Mouse (Mus musculus) 416B (cell line): ENCODE measurements at regions not wholly inside any gene's neighbourhood (a gene's known extent, or its start where the extent isn't known, plus 50 kb on each side); places are given as distances from the start of the nearest gene placed in this dataset.

Source experiments
- DNase-seq: peaks from one replicate; pipeline ENCODE4 v3.0.0; 2011; ENCODE audit warnings: low read depth

GRCm38 (mm10) chr8:11145251-11145650 is 137.0 kb upstream of the Irs2 start:
- no peak for DNase-seq

DNA sequence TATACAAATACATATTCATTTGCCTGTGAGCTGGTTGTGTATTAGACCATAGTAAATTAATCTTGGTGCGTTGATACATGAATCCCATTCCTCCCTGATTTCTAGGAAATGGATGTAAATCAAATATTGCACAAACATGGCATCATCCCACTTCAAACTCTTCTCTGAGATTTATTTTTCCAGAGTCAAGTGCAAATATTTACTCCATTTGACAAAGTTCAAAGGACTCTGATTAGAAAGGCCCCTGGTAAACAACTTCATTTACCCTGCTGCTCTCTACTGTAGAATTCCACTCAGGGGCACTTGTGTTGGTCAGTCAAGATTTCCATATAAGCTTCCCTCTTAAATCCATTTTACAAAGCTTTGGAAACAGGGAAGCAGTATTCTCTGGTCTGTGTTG is 132.3 kb upstream of the Irs2 start:
- no peak for DNase-seq

- DNase-seq = no peak
Observed at GRCm38 (mm10) chr8:11139294-11139693, 131.0 kb upstream of the Irs2 start.

GRCm38 (mm10) chr8:11138302-11139020 is 130.2 kb upstream of the Irs2 start:
- no peak for DNase-seq

- DNase-seq = peak; percentile 9
Observed at GRCm38 (mm10) chr8:11136566-11136965, 128.3 kb upstream of the Irs2 start.

DNA sequence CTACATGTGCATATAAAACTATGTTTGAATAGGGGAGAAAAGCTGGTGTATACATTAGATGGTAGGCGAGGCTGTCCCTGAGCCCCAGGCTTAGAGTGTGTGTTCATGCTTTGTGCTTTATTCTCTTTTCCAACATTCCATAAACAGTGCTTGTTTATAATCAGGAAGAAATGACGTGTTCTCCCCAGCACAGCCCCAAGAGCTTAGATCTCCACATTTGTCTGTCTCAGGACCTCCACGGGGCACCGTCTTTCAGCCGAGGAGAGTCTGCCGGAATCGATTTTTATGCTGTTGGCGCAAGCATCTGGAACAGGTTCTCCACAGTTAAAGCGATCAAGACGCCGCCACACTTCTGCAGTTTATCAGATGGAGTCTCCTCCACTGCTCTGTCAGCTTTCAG is 126.9 kb upstream of the Irs2 start:
- no peak for DNase-seq

DNA sequence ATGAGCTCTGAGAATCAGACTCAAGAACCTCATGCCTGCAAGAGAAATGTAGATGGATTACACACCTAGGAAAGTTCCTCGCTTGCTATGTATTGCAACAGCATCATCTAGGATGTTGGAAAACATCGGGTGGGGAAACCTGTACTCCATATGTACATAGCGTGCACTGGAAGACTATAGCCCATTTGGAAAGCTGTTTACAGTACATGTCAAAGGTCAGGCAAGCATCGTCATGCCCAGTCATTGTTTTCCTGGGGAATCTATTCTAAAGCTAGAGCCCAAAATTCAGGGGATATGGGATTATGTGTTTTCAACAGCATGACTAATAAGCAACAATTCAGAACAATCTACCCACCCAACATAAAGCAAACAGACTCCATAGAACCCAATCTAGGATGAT is 126.3 kb upstream of the Irs2 start:
- DNase-seq = no peak

GRCm38 (mm10) chr8:11119030-11119634 is 110.9 kb upstream of the Irs2 start:
- no peak for DNase-seq

DNA sequence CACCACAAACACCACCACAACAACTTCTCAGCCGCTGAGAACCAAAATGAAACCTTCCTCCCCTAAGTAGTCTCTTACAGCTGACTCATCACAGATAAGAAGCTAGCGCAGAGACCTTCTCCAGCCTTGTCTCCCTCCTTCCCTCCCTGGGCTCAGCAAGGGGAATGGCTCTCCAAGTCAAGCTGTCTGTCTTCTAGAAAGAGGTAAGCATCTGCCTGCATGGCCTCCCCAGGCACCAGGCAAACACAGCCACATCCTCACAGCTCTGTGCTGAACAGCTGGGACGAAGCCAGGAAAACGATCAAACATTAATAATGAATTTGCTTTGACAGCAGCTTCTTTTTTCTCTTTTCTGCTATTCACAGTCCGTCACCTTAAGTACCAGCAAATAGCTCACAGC is 108.3 kb upstream of the Irs2 start:
- DNase-seq = peak; percentile 41

DNA sequence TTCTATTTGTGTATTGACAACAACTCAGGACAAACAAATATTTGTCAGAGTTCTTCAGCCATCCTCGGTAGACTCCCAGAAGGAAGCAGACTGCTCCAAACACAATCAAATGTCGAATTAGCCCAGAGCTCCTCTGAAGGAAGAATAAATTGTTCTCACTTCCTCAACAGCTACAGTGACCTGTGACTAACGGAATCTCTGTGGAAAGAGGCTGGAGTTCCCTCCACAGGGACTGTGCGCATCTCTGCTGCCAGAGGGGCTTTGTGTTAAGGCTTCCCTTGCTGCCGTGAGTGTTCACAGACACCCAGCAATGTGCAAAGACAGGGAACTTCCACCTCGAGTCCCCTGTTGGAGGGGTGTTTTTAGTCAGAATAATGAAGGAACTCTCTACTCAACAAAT is 107.0 kb upstream of the Irs2 start:
- no peak for DNase-seq

DNA sequence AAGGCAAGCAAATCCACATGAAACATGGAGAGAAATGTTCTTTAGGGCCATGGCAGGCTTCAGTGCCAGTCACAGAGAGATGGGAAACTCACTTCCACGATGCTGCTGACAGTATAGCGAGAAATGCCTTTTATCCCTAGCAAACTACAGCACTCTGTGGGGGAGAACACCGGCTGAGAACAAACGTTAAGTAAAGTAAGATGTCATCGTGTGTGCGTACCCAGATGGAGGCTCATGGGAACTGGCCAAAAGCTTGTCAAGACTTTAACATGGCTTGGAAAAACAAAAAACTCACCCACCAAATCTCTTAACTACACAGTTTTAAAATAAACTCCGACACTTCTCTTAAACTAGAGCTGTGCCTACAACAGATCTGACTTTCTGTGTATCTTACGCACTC is 106.3 kb upstream of the Irs2 start:
- no peak for DNase-seq

- DNase-seq = peak; percentile 35
Observed at GRCm38 (mm10) chr8:11112908-11113532, 104.8 kb upstream of the Irs2 start.

DNA sequence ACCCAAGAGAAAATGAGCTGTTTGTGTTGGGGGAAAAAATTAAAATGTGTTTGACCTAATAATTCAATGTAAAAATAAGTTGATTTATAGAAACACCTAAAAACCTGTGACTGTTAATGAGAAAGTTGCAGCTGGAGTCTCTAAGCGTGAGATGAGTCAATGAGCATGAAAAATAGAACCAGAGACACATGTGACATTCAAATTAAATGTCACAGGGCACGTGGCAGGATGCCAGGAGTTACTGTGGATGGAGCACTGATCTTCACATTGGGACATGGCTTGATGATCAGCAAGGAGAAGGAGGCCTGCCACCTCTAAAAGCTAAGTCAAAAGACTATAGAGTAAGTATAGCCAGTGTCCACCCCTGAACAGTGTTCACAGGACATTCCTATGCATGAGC is 103.7 kb upstream of the Irs2 start:
- DNase-seq = no peak

- no peak for DNase-seq
Observed at GRCm38 (mm10) chr8:11107435-11107834, 99.2 kb upstream of the Irs2 start.

GRCm38 (mm10) chr8:11107021-11107420 is 98.8 kb upstream of the Irs2 start:
- no peak for DNase-seq

DNA sequence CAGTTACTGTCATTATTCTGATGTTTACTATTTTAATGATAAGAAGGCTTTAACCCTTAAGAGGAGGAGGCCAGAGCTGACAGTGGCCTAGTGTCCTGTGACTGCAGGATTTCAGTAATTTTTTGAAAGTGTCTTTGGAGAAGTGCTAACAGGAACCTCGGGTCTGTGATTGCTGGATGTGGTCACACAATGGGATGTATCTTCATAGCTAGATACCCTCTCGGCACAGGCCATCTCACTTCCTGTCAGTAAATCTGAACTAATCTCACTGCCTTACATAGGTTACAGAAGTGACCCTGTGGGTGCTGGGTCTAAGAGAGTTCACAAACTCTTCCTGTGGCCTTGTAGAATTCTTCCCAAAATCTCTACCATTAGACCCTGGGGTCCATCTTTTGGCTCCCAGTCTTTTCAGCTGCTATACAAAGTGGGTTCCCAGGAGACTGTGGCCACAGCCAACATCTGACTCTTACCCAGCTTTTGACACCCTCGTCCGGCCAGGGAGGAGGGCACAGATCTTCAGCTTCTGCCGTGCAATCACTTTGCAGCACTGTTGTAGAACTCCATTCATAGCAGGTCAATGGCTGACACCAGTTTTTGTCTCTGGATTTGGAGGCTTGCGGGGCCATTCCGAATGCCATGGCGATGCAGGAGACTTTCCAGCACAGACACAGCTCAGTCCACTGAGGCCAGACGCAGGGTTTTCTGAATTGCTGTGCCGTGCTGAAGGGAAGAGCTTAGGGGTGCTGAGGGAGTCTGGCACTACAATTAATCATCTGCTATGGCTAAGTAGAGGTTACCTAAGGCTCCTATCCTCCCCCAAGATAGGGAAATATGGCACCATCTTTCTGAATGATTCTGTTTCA is 95.7 kb upstream of the Irs2 start:
- no peak for DNase-seq

- DNase-seq = no peak
Observed at GRCm38 (mm10) chr8:11100310-11100709, 92.1 kb upstream of the Irs2 start.

DNA sequence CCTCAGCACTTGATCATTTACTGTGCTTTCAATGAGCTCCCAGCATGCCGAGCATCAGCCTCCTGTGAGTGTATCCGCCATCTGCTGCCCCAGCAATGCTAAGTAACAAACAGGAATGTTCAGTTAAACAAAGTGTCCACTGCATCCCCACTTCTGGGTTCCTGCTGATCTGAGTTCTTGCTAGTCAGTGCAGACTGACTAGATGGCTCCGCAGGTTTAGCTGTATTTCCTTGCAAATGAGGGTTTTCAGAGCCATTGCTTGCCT is 91.3 kb upstream of the Irs2 start:
- no peak for DNase-seq

- no peak for DNase-seq
Observed at GRCm38 (mm10) chr8:11098790-11099590, 90.7 kb upstream of the Irs2 start.

- DNase-seq = no peak
Observed at GRCm38 (mm10) chr8:11098228-11098778, 90.0 kb upstream of the Irs2 start.

- no peak for DNase-seq
Observed at GRCm38 (mm10) chr8:11097813-11098212, 89.6 kb upstream of the Irs2 start.

DNA sequence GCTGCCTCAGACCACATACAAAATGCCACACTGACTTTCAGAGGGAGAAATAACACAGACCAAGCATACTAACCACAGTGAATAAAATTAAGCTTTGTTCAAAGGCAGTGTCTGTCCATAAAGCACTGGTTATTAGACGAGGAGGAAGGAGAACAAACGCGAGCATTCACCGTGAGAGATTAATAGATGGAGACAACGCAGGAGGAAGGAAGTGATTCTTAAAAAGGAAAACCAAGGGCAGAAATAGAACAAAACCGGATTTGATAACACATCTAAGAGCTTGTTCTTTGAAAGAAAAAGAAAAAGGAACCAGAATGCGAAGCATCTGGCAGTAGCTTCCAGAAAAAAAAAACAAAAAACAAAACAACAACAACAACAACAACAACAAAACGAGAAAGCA is 86.3 kb upstream of the Irs2 start:
- peak; percentile 16 for DNase-seq
